Mouse (Mus musculus) ES-Bruce4 (cell line): ENCODE data around the gene Rasgrp4. TPM values are rescaled to one million over a fixed set of nuclear protein-coding genes. Genes with fewer than 3 reads are reported as not detected.
A peak's percentile ranks its signal among the peaks of the same experiment; 100 is the strongest.

Source experiments
- H3K27ac ChIP-seq: 2 replicates; pipeline ENCODE4 v1.5.1; 2012; ENCODE audit warnings: low read length, inconsistent platforms; ENCODE audit not compliant: insufficient read depth
- H3K27me3 ChIP-seq: 2 replicates; pipeline ENCODE4 v1.6.1; 2012; ENCODE audit warnings: mild to moderate bottlenecking, low read length, inconsistent platforms; ENCODE audit not compliant: control insufficient read depth, poor library complexity, insufficient read depth, severe bottlenecking
- H3K36me3 ChIP-seq: 2 replicates; pipeline ENCODE4 v1.6.1; 2012; ENCODE audit warnings: inconsistent platforms, mild to moderate bottlenecking, low read length, moderate library complexity; ENCODE audit not compliant: control insufficient read depth, poor library complexity, insufficient read depth, severe bottlenecking
- H3K4me1 ChIP-seq: one replicate; pipeline ENCODE4 v1.8.1; 2011; ENCODE audit warnings: low read length; ENCODE audit not compliant: control insufficient read depth, insufficient read depth
- H3K4me3 ChIP-seq: 2 replicates; pipeline ENCODE4 v1.5.1; 2011; ENCODE audit warnings: low read depth, mild to moderate bottlenecking, low read length
- H3K9ac ChIP-seq: 2 replicates; pipeline ENCODE4 v1.6.1; 2012; ENCODE audit warnings: low read depth, mild to moderate bottlenecking, inconsistent platforms; ENCODE audit not compliant: poor library complexity, severe bottlenecking
- H3K9me3 ChIP-seq: replicated peaks from 2 replicates; pipeline ENCODE4 v1.6.1; 2012; ENCODE audit warnings: mild to moderate bottlenecking, low read length, inconsistent platforms; ENCODE audit not compliant: control insufficient read depth, poor library complexity, insufficient read depth, severe bottlenecking
- CTCF ChIP-seq: IDR thresholded peaks from one replicate; pipeline ENCODE4 v1.8.1; 2011; ENCODE audit warnings: low read depth, low read length
- EP300 ChIP-seq: IDR thresholded peaks from 2 replicates; pipeline ENCODE4 v1.6.1; 2011; ENCODE audit warnings: low read depth, low read length; ENCODE audit not compliant: insufficient read depth
- POLR2A ChIP-seq: IDR thresholded peaks from one replicate; pipeline ENCODE4 v1.8.1; 2011; ENCODE audit warnings: low read length; ENCODE audit not compliant: insufficient read depth
- polyA plus RNA-seq: library from polyadenylated mRNA; stranded (reverse); fragments of >200 nt; gene quantifications from 2 replicates; pipeline ENCODE4 v1.2.4, GENCODE M21; 2011; ENCODE audit warnings: low read depth; ENCODE audit not compliant: missing spikeins, insufficient read depth, insufficient read length

Gene Rasgrp4
- 23.0 and 31.5 TPM in 2 replicates for polyA plus RNA-seq

- Histone ChIP-seq H3K9ac (peak within 1 kb of the TSS; percentile 41), H3K36me3 (no peaks in the 10 kb centered on the region), H3K27ac (no peak within 1 kb of the TSS), H3K9me3 (no peaks in the 10 kb centered on the region), H3K27me3 (no peaks in the 10 kb centered on the region), H3K4me3 (peak within 1 kb of the TSS; percentile 69), H3K4me1 (no peaks in the 10 kb centered on the region)
- TF ChIP-seq CTCF = no peak
- 0 out of 2 replicates have a peak, but pooled peaks have one; percentile 44 for TF ChIP-seq EP300
Measured at GRCm38 (mm10) chr7:29134693-29135386, at the start of gene Rasgrp4. Gene Rasgrp4, plus strand, starts transcription at chr7:29134851.

GRCm38 (mm10) chr7:29085981-29086380, 48.7 kb upstream of the Rasgrp4 start:
- Histone ChIP-seq H3K9ac (peak overlapping the region; percentile 11; the same call in 1 of the 2 replicates), H3K4me1 (peaks cover 7% of the 10 kb centered on the region), H3K27me3 (no peaks in the 10 kb centered on the region), H3K27ac (no peak overlapping the region), H3K9me3 (no peaks in the 10 kb centered on the region), H3K4me3 (peak overlapping the region; percentile 3), H3K36me3 (no peaks in the 10 kb centered on the region)
- TF ChIP-seq POLR2A = no peak
- TF ChIP-seq CTCF = no peak
- no peak for TF ChIP-seq EP300

- Histone ChIP-seq H3K9me3 (no peaks in the 10 kb centered on the region), H3K4me3 (peak overlapping the region; percentile 57), H3K4me1 (peaks cover 7% of the 10 kb centered on the region), H3K36me3 (no peaks in the 10 kb centered on the region), H3K27me3 (no peaks in the 10 kb centered on the region), H3K9ac (peak overlapping the region; percentile 48), H3K27ac (no peak overlapping the region)
- TF ChIP-seq CTCF (no peak), POLR2A (no peak), EP300 (no peak)
Measured at GRCm38 (mm10) chr7:29086902-29087301, 47.7 kb upstream of the Rasgrp4 start.

GRCm38 (mm10) chr7:29088817-29089216, 45.8 kb upstream of the Rasgrp4 start:
- H3K9me3 ChIP-seq = no peaks in the 10 kb centered on the region
- no peaks in the 10 kb centered on the region for H3K36me3 ChIP-seq
- TF ChIP-seq POLR2A (no peak), EP300 (no peak), CTCF (no peak)
- no peaks in the 10 kb centered on the region for H3K27me3 ChIP-seq
- H3K4me1 ChIP-seq = peaks cover 7% of the 10 kb centered on the region
- no peak overlapping the region for H3K4me3 ChIP-seq
- no peak overlapping the region for H3K9ac ChIP-seq
- no peak overlapping the region for H3K27ac ChIP-seq

GRCm38 (mm10) chr7:29097131-29097530, 37.5 kb upstream of the Rasgrp4 start:
- TF ChIP-seq EP300 = no peak
- no peak for TF ChIP-seq CTCF
- no peak for TF ChIP-seq POLR2A
- H3K27me3 ChIP-seq = no peaks in the 10 kb centered on the region
- no peaks in the 10 kb centered on the region for H3K36me3 ChIP-seq
- H3K9ac ChIP-seq = no peak overlapping the region
- no peaks in the 10 kb centered on the region for H3K9me3 ChIP-seq
- H3K27ac ChIP-seq = no peak overlapping the region
- H3K4me1 ChIP-seq = no peaks in the 10 kb centered on the region
- no peak overlapping the region for H3K4me3 ChIP-seq

GRCm38 (mm10) chr7:29101286-29102017, 33.2 kb upstream of the Rasgrp4 start:
- H3K4me3 ChIP-seq = no peak overlapping the region

More at GRCm38 (mm10) chr7:29101286-29102017, 33.2 kb upstream of the Rasgrp4 start:
- TF ChIP-seq CTCF (no peak), POLR2A (no peak), EP300 (no peak)
- Histone ChIP-seq H3K27me3 (no peaks in the 10 kb centered on the region), H3K4me1 (no peaks in the 10 kb centered on the region), H3K27ac (no peak overlapping the region), H3K9me3 (no peaks in the 10 kb centered on the region), H3K9ac (no peak overlapping the region), H3K36me3 (no peaks in the 10 kb centered on the region)
